Mouse (Mus musculus) liver (tissue): ENCODE data around the gene Ncoa4.
"Not testable (repeated sequence)": the region's sequence is repeated elsewhere in the genome, so short reads cannot be mapped to it uniquely, and the experiment has no call there.

Experiments used
- DNase-seq: peaks from one replicate; pipeline ENCODE4 v3.0.0-alpha.2; 2020; ENCODE audit warnings: mixed read lengths

The Ncoa4 gene

GRCm38 (mm10) chr14:32161090-32161885, 1.6 kb downstream of the Ncoa4 start:
- DNase-seq, result peak; percentile 67

DNA sequence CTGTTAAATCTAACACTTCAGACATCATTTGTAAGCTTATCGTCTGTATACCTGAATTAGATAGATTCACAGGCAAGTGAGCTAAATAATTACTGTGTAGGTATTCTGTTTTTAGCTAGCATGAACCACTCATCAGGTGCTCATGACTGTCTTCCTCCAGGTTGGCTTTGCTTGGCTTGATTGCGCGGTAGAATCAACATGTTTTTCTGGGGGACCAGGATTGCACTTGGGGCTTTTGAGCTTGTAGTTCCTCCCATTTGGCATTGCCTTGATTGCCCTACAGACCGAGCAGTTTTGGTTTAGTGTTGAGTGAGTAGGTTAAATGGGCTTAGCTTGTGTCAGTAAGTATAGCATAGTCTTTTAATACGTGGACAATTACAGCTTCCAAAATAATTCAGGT, 2.6 kb downstream of the Ncoa4 start:
- no peak for DNase-seq

DNA sequence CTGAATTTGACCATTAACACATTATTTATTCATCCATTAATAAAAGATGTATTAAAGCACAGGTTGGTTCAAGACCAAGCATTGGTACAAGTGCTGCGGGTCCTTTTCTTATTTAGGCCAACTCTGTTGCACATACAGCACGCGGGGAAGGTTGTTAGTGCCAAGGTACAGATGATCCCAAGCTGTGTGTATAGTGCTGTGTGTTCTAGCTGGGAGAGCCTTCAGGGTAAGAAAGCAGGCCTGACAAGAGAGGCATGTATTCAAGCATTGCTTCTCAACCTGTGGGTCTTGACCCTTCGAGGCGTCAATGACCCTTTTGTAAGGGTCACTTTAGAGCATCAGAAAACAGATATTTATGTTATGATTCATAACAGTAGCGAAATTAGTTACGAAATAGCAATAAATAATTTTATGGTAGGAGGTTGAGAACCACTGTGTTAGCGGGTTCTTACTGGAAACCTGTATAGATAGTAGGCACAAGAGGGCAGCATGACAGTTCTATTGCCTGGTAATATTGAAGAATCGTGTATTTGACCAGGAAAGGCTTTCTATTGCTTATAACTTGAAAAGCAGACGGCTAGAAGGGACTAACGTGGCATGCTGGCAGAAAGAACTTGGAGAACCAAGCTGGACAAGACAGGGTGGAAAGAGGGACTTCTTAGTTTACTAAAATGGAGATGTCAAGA, 3.7 kb downstream of the Ncoa4 start:
- DNase-seq, result no peak

DNA sequence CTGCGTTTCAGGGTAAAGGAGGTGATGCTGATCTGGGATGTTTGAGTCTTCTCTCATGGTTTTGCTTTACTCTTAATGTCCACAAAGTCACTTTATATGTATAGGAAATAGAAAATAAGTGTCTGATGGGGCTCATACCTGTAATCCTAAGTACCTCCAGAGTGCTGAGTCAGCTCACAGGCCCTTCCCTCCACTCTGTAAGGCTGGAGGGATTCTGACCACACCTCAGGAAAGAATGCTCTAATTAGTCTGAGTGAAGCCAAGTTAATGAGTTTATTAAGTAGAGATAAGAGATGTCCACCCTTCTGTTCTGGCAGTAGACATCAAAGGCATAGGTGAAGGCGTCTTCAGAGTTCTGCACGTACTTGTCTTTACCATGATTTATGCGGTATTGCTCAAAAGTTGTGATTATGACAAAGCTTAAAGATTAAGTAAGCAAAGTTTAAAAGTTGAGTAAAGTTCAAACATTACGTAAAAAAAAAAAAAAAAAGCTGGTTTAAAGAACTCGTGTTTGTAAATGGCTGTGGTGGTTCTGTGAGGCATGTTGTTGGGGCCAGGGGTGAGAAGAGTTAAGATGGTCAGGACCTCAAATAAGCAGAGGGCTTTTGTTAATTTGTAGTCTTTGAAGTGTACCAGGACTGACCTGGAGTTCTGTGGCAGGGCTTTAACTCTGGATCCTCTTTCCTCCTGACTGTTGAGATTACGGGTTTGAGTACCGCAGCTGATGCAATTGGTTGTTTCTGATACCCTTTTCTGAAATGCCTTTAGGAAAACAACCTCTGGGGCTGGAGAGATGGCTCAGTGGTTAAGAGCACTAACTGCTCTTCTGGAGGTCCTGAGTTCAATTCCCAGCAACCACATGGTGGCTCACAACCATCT, 4.7 kb downstream of the Ncoa4 start:
- peak; percentile 61 for DNase-seq

DNA sequence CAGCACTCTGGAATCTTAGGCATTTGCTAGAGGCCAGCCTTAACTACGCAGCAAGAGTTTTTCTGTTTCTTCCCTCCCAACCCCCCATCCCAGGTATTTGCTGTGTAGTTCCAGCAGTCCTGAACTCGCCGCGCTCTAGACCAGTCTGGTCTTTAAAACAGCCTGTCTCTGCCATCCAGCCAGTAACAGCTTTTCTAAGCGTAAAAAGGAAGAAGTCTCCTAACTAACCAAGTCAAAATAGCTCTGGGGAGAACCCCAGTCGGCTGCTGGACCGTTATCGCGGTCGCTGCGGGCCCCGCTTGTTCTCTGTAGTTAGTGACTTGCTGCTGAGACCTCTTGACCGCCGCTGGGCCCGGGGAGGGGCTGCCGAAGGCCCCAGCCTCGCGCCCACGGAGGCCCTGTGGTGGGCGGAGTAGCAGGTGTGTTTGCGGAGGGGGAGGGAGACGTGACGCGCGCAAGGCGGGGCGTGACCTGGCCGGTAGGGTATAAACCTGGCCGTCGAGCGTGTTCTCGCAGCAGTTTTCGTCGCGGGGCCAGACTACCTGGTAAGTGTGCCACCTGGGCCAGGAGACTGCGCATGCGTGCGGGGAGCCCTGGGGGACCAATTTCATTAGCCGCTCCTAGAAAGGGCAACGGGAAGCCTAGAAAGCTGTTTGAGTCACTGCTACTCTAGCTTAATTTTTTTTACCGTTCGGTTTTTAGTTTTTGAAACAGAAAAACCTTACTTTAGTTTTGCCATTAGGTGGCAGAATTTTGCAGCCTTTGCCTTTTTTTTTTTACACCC, 5.8 kb downstream of the Ncoa4 start:
- peak; percentile 95 for DNase-seq

- no peak for DNase-seq
Measured at GRCm38 (mm10) chr14:32166062-32166441, 6.4 kb downstream of the Ncoa4 start.

DNA sequence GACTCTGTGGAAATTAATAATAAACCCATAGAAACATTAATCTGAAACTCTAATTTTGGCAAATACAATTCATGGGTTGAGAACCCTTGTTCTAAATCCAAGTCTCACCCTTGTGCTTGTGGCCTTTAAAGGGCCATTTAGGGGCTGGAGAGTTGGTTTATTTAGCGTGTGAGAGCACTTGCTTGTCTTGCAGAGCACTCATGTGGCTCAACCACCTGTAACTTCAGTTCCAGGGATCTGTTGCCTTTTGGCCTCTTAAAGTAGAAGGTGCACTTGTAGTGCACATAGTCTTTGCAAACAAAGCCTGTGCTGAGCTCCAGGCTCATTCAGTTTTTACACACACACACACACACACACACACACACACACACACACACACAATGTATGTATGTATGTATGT, 7.2 kb downstream of the Ncoa4 start:
- no peak for DNase-seq

- peak; percentile 66 for DNase-seq
Measured at GRCm38 (mm10) chr14:32167326-32167725, 7.7 kb downstream of the Ncoa4 start.

DNA sequence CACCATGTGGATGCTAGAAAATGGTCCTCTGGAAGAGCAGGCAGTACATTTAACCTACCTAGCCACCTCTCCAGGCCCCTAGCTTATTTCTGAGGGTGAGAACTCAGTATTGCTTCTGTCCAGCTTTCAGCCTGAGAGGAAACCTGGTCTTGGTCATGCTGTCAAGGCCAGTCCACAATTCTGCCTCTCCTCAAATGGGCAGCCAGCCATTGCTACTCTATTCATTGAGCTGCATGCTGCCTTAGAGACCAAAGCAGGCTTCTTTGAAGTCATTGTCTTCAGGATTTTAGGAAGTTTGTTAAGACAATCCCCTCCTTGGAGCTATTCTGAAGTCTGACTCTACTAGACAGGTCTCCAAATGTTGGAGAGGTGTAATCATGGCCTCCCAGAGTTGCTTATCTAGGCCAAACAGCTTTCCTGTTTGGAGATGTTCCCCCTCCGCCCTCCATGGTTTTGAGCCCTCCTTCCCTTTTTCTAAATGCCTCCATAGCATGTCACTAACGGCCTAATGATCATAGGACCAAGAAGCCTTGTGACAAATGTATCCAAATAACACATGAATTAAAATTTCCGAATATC, 9.1 kb downstream of the Ncoa4 start:
- peak; percentile 84 for DNase-seq

- DNase-seq, result no peak
Measured at GRCm38 (mm10) chr14:32170137-32170536, 10.5 kb downstream of the Ncoa4 start.

DNA sequence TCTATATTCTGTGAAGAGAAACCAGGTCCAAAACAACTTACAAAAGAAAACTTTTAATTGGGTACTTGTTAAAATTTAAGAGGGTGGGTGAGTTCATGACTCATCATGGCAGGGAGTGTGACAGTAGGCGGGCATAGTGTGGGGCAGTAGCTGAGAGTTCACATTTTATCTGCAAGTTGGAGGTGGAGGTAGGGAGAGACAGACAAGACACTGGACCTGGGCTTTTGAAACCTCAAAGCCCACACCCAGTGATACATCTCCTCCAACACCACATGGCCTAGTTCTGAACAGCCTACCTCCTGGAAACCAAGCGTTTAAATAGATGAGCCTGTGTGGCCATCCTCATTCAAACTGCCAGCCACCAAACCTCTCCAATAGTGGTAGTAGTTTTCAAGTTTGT, 15.6 kb downstream of the Ncoa4 start:
- DNase-seq, result no peak

DNA sequence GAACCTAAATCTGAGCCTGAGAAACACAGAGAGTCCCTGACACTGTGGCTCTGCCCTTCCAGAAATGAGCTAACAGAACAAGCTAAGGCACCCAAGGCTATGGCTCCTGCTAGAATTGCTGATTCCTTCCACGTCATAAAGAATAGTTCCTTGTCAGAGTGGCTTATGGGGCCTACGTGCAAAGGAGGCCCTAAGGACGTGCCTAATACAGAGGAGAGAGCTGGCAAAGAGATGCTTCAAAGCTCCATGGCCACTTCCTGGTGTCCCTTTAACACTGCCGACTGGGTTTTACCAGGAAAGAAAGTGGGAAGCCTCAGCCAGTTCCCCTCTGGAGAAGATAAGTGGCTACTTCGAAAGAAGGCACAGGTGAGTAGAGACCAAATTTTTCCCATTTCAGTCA, 16.9 kb downstream of the Ncoa4 start:
- not testable (repeated sequence) for DNase-seq

DNA sequence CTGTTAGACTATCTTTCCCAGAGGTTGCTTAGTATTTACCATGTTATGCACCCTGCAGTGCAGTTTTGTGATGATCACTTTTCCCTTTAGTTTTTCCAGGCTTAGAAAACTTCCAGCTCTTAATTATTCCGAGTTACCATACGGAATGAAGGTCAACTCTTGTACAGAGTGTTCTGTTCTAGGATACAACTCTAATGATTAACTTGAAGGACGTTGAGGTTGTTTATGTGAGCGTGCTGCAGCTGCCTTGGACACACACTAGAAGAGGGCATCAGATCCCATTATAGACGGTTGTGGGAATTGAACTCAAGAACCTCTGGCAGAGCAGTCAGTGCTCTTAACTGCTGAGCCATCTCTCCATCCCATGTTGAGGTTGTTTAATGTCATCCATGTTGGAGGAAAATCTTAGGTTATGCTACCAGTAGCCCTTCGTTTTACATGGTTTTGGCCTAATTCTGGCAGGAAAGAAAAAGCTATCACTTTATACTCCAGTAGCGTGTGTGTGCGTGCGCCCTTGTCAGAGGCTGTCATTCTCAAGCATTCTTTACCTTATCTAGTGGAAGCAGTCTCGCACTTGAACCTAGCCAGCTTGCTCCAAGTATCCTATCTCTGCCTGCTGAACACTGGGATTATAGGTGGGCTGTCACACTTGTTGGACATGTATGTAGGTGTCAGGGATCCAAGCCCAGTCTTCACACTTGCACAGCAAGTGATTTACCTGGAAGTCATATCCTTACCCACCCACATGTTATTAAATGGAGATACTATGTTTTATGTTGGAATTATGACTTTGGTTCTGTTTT, 19.9 kb downstream of the Ncoa4 start:
- no peak for DNase-seq

- no peak for DNase-seq
Measured at GRCm38 (mm10) chr14:32180861-32181260, 21.2 kb downstream of the Ncoa4 start.

GRCm38 (mm10) chr14:32183846-32184245, 24.2 kb downstream of the Ncoa4 start:
- DNase-seq, result no peak

GRCm38 (mm10) chr14:32190627-32191391, 31.1 kb downstream of the Ncoa4 start:
- DNase-seq, result no peak

DNA sequence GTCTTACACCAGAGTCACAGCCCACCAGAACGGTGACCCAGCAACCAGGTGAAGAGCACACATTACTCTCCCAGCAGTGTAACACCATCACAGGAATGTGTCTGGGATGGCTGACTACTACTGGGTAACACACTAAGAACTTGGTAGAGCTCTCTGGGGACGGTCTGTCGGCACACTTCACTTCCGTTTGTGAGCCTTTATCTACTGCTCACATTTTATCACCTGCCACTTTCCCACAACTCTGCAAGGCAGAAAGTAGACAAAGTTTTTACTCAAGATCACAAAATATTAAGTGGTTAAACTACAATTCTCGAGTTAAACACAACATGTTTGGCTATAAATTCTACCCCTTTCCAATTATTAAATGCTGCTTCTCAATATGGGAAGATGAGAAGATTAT, 32.3 kb downstream of the Ncoa4 start:
- no peak for DNase-seq

DNA sequence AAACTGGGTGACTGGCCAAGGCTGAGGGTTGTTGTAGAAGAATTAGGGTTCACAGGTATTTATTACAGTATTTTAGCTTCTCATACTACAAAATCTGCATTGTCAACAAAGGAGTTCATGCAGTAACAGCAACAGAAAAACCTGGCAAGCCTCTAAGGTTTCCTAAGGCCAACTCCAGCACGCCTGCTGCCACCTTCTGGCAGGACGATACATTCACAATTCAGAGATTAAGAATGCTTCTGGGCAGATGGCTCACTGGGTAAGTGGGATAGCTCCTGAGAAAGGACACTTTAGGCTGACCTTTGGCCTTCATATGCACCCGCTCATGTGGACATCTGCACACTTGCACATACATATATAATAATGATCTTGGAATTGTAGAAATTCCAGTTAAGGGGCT, 32.8 kb downstream of the Ncoa4 start:
- DNase-seq, result peak; percentile 75

- DNase-seq, result not testable (repeated sequence)
Measured at GRCm38 (mm10) chr14:32193557-32193956, 33.9 kb downstream of the Ncoa4 start.

- DNase-seq, result peak; percentile 29
Measured at GRCm38 (mm10) chr14:32201354-32201753, 41.7 kb downstream of the Ncoa4 start.
